Mouse (Mus musculus) cerebellum, adult (tissue): ENCODE data around the gene Acot7.
A peak's percentile ranks its signal among the peaks of the same experiment; 100 is the strongest.

Source experiments
- ATAC-seq: cut with Nextera tagmentation; 2 replicates; pipeline ENCODE4 v1.9.2; 2017; ENCODE audit warnings: mild to moderate bottlenecking, moderate library complexity, mixed read lengths; ENCODE audit not compliant: insufficient number of reproducible peaks, low FRiP score, low TSS enrichment

Acot7 gene

DNA sequence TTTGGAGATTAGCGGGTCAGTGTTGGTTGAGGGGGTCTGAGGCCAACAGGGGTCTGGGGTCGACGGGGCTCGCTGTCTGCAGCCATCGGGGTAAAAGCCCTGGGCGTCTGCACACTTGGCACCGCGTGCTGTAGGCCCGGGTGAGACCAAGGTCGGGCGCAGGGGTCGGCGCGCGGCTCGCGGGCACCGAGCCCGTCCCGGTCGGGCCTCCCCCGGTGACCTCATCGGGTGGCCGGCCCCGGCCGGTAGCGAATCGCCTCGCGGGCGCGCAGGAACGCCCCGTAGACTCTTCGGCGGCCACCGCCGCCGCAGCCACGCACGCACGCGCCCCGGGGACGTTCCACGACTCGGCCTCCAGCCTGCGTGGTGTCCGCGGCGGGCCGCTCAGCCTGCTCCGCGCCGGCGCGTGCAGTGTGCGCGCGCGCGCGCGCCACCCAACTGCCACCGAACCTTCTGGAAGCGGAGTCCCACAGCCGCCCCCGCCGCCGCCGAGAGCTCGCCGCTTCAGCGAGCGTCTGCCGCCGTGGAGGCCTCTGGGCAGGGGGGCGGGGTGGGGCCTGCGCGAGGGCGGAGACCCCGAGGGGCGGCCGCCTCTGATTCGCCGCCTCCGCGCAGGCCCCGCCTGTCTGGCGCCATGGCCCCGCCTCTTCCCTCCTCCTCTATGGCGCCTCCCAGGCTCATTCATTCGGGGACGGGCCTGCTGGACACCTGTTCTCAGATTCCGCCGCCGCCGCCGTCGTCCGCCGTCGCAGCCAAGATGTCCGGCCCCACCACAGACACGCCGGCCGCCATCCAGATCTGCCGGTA is at the start of gene Acot7:
TSS of gene Acot7 (plus strand) at position 598 of the 807 bp plus-strand sequence.
- peak; percentile 84 for ATAC-seq

DNA sequence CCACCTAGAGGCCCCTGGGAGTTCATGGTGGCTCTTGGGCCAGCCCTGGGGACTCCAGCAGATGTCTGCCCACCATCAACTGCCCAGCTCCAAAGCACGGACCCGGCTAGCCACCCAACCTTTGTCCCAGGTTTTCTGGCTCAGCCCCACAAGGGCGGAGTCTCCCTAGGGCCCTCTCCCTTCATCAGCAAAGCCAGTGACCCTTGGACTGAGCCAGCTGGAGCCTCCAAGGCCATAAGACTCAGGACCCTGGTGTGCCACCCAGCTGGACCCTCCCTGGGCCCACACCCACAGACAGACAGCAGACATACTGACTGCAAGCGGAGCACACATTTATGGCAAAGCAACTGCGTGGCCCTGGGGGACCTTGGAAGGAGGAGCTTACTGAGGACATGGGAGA is 49.1 kb upstream of the Acot7 start:
- no peak for ATAC-seq

DNA sequence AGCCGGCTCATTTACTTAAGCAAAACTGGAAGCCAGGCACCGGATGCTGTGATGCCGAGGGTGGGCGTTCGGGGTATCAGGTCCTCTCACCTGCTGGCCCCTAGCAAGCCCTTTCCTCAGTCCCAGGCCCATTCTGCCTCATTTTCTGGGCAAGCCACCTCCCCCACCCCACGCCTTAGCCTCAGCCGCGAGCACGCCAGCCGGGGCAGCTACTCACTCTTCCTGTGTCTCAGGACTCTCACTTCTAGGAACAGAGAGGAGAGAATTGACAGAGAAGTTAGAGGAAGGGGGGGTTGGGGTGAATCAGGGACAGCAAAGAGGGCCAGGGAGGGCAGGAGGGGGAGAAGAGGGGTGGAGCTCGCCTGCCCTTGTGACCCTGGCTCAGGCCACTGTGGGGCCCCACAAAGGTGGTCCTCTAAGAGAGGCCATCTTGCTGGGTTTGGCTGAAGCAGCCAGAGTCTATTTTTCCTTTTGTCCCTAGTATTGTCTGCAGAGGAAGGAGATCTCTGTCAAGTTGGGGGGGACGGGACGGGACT is 48.5 kb upstream of the Acot7 start:
- ATAC-seq, result no peak

DNA sequence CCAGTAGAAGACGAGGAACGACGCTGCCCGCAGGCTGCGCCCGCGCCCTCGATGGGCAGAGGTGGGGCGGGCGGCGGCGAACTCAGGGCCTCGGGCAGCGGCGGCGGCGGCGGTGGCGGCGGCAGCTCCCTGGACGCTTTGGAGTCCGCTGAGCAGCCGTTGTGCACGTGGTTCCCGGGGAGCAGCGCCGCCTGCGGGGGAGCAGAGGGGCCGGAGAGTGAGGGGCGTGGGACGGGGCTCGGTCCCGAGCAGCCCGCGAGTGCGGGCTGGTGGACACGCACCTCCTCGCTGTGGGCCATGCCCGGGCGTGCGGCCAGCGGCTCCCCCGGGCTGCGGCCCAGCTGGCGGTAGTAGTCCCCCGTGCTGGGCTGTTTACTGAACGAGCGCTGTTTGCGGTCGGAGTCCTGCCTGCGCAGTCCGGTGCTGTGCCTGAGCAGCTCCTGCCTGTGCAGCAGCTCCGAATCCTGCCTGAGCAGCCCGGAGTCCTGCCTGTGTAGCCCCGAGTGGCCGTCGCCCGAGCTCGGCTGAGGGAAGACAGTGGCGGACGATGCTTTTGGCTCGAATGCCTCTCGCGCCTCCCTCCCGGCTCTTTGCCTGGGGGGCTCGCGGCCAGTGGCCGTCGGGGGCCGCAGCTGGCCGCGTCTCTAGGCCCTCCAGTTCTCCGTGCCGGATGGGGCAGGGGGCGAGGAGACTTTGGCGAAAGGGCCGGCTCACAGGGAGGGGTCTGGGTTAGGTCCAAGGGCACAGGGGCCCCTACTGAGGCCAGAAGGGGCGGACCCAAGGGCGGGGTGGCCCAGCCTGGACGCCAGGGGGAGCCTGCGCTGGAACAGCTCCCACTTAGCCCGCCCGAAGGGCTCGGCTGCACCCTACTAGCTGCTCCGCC is 46.9 kb upstream of the Acot7 start:
- ATAC-seq, result no peak

DNA sequence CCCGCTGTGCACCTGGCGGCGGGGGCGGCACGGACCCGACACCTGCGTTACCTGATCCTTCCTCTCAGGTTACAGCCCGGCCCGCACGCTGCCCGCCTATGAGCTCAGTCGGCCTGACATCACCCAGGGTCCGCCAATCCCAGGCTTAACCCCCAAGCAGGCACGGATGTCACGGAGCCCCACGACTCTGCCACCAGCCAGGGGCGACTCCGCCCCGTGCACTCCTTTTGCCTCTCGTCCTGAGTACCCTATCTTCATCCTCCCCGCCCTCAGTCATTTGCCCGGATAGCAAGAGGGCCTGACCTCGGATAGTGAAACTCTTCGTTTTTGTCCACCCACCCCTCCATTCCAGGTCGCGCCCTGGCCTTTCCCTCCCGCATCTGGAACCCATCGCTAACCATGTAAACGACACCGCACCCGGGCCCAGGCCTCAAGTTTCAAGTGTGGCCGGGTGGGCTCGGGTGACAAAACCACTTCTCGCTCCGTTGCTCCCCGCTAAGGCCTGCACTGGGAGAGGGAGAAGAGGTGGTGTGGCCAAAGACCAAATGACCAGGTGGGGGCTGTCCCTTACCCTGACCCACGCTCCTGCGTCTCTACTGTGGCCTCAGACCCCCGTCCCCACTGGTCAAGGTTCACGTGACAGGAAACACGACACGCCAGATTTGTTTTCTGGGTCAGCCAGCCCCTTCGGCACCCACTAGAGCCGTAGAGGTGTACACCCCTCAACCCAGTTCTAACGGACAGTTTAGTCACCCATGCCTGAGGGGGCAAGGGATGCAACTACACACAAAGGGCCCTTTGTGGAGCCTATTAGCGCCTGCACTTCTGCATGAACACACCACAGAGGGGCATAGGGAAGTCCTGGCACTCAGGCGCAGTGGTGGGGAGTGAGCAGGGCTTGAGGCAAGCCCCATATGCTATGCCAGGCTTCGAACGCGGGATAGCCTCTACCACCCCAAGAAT is 45.8 kb upstream of the Acot7 start:
- no peak for ATAC-seq

DNA sequence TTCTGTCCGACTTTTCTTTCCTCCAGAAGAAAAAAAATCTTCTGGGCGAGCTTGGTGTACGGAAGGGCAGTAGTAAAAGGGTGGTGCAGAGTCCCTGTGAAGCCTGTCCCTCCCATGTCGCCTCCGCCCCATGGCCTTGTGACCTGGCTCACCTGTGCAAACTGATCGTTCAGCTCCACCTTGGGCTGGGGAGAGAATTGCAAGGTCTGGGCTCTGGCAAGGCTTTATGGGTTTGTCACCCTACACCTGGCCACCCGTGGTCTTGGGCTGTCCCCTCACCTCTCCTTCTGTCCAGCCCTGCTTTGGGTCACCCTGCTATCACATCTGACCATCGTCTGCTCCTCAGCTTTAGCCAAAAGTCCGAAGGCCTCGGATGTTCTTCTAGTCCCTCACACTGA is 45.2 kb upstream of the Acot7 start:
- ATAC-seq, result no peak

DNA sequence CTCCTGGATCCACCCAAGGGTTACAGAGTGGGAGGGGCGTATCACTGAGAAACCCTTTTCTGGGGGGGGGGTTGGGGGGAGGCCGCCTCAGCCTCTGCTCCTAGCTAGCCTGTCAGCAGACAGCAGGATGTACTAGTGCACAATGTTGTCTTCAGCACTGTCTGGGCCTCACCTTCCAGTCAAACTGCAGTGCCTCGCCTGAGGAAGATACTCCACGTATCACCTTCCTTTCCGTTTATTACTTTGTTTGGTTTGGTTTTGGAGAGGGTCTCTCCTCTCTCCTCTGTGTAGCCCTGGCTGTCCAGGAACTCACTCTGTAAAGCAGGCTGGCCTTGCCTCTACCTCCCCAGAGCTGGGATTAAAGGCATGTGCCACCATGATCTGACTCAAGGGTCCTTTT is 44.7 kb upstream of the Acot7 start:
- ATAC-seq, result no peak

DNA sequence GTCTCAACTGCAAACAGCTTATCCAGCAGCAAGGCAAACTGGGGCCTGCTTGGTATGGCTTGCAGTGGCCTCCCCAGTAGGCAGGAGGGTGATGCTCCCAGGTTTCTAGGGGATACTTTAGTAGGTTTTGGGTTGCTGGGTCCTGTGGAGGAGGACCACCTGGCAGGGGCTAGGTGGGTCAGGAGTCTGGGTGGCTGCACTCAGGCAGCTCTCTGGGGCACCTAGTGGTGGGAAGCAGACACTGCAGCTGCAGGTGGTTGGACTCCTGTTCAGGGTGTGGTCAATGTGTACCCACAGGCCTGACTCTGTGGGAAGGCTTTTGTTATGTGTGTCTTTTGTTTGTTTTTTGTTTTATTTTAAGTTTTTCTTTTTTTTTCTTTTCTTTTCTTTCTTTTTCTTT is 43.4 kb upstream of the Acot7 start:
- ATAC-seq, result no peak

DNA sequence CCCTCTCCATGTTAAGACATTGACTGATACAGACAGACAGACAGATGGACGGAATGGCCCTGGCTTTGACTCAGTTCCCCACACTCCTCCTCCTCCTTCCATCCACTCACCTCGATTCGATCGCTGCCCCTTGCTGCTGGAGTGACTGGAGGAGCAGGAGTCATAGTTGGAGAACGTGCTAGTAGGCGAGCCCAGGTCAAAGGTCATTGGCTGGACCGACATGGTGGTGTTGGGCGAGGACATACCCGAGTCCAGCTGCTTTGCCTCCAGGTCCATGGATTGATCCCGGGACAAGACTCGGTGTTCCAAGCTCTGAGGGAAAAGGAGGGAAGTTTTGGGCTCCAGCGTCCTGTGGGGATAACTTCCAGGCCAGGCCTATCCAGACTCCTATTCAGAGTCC is 42.6 kb upstream of the Acot7 start:
- no peak for ATAC-seq

DNA sequence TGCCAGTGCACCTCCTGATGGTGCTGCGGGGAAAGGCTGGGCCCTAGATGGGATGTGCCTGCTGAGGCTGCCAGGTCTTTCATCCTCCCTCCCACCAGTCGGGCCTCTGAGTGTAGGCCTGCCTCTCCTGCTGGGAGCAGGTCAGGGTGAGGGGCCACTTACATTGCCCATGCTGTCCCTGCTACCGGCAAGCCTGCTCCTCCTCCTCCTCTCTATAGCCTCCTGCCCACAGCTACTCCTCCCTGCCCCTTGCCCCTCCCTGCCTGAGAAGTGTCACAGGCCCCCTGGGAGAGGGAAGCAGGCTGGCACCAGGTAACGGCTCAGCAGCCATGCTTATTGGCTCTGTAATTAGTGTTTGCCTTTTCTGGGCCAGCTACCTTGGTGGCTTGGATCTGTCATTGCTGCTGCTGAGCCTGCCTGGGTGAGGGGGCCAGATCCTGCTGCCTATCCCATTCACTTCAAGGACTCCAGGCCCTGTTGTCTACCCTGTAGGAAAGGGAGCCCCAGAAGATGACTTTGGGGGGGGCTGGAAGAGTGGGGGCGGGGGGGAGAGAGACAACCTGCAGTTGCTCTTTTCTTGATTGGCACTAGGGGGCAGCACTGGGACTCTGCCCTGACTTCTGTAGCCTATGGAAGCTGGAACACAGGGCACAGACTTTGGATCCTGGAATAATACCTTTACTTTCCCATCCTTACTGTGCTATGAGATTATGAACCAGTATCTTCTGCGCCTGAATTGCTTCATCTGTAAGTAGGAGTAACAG is 41.6 kb upstream of the Acot7 start:
- ATAC-seq, result no peak

DNA sequence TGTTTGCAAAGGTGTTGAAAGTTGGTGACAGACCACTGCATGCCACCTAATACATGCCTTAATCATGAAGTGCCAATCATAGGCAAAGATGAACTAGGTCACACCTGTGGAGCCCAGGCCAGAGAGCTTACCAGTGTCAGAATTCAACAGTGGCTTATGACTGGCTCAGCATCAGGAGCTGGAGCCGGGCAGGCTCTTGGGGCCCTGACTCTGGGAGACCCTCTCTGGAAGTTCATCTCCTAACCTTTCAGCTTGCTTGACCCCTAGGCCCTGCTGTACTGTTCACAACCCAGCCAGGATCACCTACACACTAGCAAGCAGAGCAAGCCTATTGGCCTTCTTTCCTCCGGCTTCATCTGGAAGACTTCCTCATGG is 41.1 kb upstream of the Acot7 start:
- ATAC-seq, result no peak

DNA sequence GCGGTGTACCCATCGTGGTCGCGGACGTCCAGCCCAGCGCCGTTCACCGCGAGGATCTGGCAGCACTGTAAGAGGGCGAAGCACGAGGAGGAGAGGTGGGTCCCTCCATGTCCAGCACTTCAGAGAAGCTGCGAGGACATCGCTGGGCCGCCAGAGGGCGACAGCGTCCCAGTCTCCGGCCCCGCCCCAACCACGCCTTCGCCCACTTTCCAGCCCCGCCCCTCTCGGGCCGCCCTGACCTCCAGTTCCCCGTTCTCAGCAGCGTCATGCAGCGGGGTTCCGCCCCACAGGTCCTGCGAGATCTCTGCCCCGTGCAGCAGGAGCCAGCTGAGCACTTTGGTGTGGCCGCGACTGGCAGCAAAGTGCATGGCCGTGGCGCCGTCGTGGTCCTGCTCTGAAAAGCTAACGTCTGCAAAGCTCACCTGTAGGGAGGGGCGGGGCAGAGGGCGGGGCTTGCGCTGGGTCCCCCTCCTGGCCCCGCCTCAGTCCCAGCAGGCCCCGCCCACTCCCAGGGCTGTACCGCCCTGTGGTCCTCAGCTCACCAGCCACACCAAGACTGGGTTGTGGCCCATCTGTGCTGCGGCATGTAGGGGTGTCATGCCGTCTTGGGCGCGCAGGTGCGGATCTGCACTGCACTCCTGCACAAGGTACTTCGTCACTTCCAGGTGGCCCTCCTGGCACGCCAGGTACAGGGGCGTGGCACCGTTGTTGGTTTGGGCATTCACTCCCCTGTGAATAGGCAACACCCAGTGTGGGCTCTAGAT is 39.3 kb upstream of the Acot7 start:
- ATAC-seq, result peak; percentile 59; the same call in 1 of the 2 replicates

DNA sequence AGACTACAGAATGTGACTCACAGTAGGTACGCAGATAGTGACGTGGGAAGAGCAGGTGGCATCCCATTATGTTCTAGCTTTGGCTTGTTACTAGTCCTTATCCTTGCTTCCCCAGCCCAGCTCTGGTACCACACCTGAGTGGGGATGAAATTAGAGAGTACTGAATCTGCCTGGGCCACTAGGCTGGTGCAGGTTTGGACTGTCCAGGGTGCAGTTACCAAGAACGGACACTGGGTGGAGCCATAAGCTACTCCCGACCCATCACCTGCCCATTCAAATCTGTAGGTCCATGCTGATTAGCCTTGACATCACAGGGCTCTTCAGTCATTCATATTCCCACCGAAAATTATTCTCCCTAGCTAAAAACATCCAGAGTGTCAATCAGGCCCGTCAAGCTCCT is 37.5 kb upstream of the Acot7 start:
- ATAC-seq, result no peak

DNA sequence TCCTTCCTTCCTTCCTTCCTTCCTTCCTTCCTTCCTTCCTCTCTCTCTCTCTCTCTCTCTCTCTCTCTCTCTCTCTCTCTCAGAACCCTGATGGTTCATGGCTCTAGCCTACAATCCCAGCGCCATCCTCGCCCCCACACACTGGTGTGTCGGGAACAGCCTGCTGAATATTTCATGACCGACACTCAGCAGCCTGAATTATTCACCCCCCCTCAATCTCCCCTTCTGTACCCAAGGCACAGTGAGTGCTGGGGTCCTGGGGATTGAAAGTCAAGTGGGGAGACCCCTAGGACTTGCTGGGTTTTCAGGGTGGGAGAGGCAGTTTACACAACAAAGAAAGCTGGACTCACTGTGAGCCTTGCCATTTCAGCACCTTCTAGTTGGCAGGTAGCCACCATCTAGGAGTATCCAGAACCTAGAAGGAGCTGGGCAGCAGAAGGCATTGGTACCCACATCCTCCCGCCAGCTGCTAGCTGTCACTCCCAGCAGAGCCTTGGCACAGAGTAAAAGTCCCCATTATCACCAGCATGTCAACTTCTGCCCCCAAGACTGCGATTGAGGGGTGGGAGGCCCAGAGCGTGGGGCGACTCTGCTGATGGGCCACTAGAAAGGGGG is 36.3 kb upstream of the Acot7 start:
- ATAC-seq, result no peak

DNA sequence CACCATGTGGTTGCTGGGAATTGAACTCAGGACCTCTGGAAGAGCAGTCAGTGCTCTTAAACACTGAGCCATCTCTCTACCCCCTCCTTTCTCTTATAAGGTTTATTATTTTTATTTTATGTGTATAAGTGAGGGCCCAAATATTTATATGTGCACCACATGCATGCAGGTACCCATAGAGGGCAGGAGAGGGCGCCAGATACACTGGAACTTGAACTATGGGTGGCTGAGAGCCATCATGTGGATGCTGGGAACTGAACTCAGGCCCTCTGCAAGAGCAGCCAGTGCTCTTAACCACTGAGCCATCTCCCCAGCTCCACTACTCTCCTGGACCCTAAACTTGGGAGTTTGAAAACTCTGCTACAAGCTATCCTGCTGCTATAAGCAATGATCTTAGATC is 34.3 kb upstream of the Acot7 start:
- ATAC-seq, result no peak

DNA sequence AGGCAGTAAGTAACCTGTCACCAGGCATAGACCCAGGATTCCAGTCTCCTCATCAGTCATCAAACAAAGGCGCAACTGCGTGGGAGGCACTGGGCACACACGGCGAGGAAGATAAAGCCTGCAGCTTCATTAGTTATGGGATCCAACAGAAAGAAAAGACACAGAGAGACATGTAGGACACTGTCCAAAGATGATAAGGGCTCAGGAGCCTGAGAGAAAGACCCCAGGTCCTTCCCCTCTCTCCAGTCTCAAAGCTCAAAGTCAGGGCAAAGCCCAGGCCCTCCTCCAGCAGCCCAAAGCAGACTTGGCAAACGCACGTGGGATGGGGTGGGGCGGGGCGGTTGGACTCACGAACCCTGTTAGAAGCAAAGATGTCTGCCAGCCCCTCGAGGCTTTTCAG is 32.5 kb upstream of the Acot7 start:
- no peak for ATAC-seq

DNA sequence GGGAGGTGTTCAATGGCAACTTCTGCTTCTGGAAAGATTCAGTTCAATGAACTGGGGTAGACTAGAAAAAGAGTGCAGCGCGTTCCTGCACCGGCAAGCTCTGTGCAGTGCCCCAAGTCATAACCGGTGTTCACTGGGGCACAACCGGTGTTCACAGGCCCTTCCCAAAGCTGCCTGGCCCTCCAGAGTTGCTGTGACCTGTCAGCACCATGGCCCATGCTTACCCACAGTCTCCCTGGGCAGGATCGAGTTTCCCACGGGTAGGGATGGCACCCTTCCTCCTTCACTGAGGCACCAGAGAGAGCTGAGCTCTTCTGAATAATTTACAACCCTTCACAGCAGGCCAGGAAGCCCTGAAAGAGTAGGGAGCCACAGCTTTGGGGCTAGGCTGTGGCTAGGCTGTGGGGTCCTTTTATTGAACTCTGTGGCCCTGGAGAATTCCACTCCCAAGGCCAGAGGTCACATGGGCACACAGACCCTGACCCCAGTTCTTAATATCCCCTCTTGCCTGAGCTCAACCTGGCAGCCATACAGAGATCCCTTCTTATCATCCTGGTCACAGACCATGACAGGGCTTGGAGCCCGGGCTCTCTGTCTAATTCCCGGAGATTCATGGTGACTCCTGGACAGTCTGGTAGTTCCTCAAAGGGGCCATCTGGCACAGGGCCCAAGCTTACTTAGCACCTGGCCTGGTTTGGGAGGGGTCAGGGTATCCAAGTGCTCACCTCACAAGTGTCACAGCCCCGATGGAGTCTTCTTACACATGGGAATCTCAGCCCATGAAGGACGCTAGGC is 31.7 kb upstream of the Acot7 start:
- no peak for ATAC-seq

DNA sequence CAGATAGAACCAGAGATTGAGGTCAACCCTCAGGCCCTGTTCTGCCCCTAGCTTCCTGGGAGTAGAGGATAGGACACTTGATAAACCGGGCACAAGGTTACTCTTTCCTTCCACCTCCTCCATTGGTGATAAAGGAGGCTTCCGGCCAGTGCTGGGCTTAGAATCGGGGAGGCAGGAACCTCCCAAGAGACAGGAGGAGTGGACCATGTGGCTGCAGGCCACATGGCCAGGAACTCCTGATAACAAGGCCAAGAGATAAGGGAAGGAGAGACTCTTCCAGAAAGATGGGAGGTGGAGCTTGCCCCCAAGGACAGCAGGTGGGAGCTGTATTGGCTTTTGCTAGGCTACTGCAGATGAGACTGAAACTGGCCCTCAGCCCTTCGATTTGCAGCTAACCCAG is 27.4 kb upstream of the Acot7 start:
- ATAC-seq, result no peak
